Mouse (Mus musculus) kidney, adult 2 months (tissue): ENCODE measurements around the gene Zfp563. TPM values are rescaled to one million over a fixed set of nuclear protein-coding genes. Genes with fewer than 3 reads are reported as not detected.

Experiments
- DNase-seq: peaks from one replicate; pipeline ENCODE4 v3.0.0; 2021
- H3K27ac ChIP-seq: fragments of 200-500 bp; 2 replicates; pipeline ENCODE4 v1.5.1; 2012; ENCODE audit warnings: low read depth, low read length, control low read depth, inconsistent platforms; ENCODE audit not compliant: insufficient read depth
- H3K27me3 ChIP-seq: fragments of 200-500 bp; replicated peaks from 2 replicates; pipeline ENCODE4 v1.6.1; 2012; ENCODE audit warnings: mild to moderate bottlenecking, moderate library complexity, low read length, inconsistent platforms; ENCODE audit not compliant: control insufficient read depth, insufficient read depth
- H3K36me3 ChIP-seq: fragments of 200-500 bp; 2 replicates; pipeline ENCODE4 v1.6.1; 2012; ENCODE audit warnings: mild to moderate bottlenecking, moderate library complexity, low read length, inconsistent platforms; ENCODE audit not compliant: control insufficient read depth, insufficient read depth
- H3K4me1 ChIP-seq: fragments of 200-500 bp; 2 replicates; pipeline ENCODE4 v1.6.1; 2011; ENCODE audit warnings: low read length; ENCODE audit not compliant: control insufficient read depth, insufficient read depth
- H3K4me3 ChIP-seq: fragments of 200-500 bp; 2 replicates; pipeline ENCODE4 v1.5.1; 2011; ENCODE audit warnings: mild to moderate bottlenecking, low read depth, low read length, control low read depth; ENCODE audit not compliant: insufficient read depth
- CTCF ChIP-seq: fragments of 200-500 bp; conservative IDR thresholded peaks from 2 replicates; pipeline ENCODE4 v1.5.1; 2011; ENCODE audit warnings: low read depth, mild to moderate bottlenecking, control low read depth, low read length, moderate library complexity, mixed read lengths; ENCODE audit not compliant: insufficient read depth, insufficient read length
- POLR2A ChIP-seq: fragments of 200-500 bp; IDR thresholded peaks from one replicate; pipeline ENCODE4 v1.6.1; 2011; ENCODE audit warnings: low read depth, low read length, control low read depth
- WGBS: fragments of 180-500 bp; shearing (Covaris S2); methylation state at CpG from one replicate; pipeline ENCODE4 v1.1.7; 2018; 5-methylcytosine and 5-hydroxymethylcytosine counted together
- polyA plus RNA-seq: library from polyadenylated mRNA; depleted of rRNA; stranded (reverse); fragments of >200 nt; gene quantifications from 2 replicates; pipeline ENCODE4 v1.2.3, GENCODE M21; 2012; rRNA removed

Zfp563 gene
- polyA plus RNA-seq, 1 experiment = 2.8 TPM

DNA sequence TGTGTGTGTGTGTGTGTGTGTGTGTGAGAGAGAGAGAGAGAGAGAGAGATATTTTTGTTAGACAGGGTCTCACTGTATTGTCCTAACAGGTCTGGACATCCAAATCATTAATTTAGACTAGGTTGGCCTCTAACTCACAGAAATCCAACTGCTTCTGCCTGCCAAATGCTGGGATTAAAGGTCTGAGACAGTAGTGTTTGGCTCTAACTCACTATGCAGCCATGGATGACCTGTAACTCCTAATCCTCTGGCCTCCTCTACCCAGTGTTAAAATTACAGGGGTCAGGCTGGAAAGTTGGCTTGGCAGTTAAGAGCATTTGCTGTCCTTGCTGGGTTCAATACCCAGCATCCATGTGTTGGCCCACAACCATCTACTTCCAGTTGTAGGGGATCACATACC is 35.4 kb downstream of the Zfp563 start:
- H3K27ac ChIP-seq = no peak overlapping the region
- no peak for TF ChIP-seq CTCF
- TF ChIP-seq POLR2A = no peak
- DNase-seq = peak; percentile 60
- no peaks in the 10 kb centered on the region for H3K36me3 ChIP-seq
- H3K4me3 ChIP-seq = no peak overlapping the region
- H3K4me1 ChIP-seq = no peaks in the 10 kb centered on the region
- H3K27me3 ChIP-seq = no peaks in the 10 kb centered on the region

DNA sequence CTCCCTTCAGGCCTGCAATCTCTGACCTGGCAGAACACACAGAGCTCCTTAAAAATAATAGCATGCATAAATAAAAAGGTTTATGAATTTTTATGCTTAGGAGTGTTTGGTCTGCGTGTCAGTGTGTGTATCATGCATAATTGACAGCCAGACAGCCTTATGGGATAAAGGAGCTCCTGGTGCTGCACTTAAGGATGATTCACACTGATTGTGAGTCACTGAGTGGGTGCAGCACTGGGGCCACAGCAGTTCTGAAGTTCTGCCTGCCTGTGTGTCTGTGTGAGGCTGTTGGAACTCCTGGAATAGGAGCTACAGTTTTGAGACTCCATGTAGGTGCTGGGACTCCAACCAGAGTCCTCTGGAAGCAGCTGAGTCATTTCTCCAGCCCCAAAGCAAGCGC is 37.1 kb downstream of the Zfp563 start:
- 51% methylated on average over 2 of the region's 2 CpGs for WGBS
- no peak for DNase-seq
- no peaks in the 10 kb centered on the region for H3K4me1 ChIP-seq
- H3K36me3 ChIP-seq = no peaks in the 10 kb centered on the region
- no peaks in the 10 kb centered on the region for H3K27me3 ChIP-seq
- H3K27ac ChIP-seq = no peak overlapping the region
- H3K4me3 ChIP-seq = no peak overlapping the region
- TF ChIP-seq CTCF (no peak), POLR2A (no peak)

DNA sequence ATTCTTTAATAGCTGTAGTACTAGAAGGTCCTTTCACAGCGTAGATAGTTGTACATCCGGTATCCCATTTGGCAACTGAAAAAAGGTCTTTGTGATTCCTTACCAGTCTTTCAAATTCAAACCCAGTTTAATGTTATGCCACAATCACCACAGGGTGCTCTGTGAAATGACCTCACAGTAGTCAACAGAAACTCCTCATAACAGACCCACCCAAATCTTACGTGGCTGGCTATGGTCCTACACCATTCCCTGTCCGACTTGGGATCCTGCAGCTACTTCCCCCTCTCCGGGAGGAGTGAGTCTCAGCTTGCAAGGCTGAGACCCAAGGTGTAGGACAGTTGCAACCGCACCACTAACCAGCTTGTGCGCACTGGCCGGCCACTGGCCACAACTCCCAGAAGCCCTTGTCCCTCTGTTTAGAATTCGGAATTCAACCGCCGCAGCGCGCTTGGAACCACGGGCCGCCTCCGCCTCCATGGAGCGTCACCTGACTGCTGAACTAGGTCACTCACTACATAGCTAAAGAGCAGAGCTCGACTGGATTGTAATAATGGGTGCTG is 50.2 kb downstream of the Zfp563 start, which contains the start of gene Morc2b:
Morc2b (minus strand) TSS at position 423 of the 560 bp plus-strand sequence.
- Histone ChIP-seq H3K4me1 (no peaks in the 10 kb centered on the region), H3K4me3 (no peak within 1 kb of the TSS), H3K27me3 (no peaks in the 10 kb centered on the region), H3K27ac (no peak within 1 kb of the TSS), H3K36me3 (no peaks in the 10 kb centered on the region)
- DNase-seq = no peak
- 77% methylated on average over 18 of the region's 18 CpGs for WGBS
- TF ChIP-seq CTCF = no peak
- no peak for TF ChIP-seq POLR2A

Other genes with a start within 250 kb of the Zfp563 start
- 1.1 and 1.4 TPM in 2 replicates for gene Zfp870, start 197.7 kb upstream of the Zfp563 start, polyA plus RNA-seq
- 4.5 and 7.5 TPM in 2 replicates for gene Cyp4f14, start 172.0 kb upstream of the Zfp563 start, polyA plus RNA-seq
- gene Cyp4f13, start 141.9 kb upstream of the Zfp563 start, polyA plus RNA-seq = 61.5 and 67.2 TPM in 2 replicates
- gene Zfp472, start 123.5 kb upstream of the Zfp563 start, polyA plus RNA-seq = 0.49 and 0.77 TPM in 2 replicates
- gene Zfp952, start 96.2 kb upstream of the Zfp563 start, polyA plus RNA-seq = 2.3 and 2.6 TPM in 2 replicates
- gene Zfp763, start 55.9 kb upstream of the Zfp563 start, polyA plus RNA-seq = 0.83 and 1.2 TPM in 2 replicates
- not detected in 2 replicates for gene 4921501E09Rik, start 21.3 kb upstream of the Zfp563 start, polyA plus RNA-seq
- 0.01 TPM in 1 of 2 replicates, not detected in the other for gene Morc2b, start 50.4 kb downstream of the Zfp563 start, polyA plus RNA-seq
- gene Olfr55, start 79.1 kb downstream of the Zfp563 start, polyA plus RNA-seq = not detected in 2 replicates
- not detected in 2 replicates for gene Olfr239, start 102.0 kb downstream of the Zfp563 start, polyA plus RNA-seq
- gene Olfr1564, start 132.4 kb downstream of the Zfp563 start, polyA plus RNA-seq = 0.08 TPM in 1 of 2 replicates, not detected in the other
- gene Zfp955a, start 165.8 kb downstream of the Zfp563 start, polyA plus RNA-seq = 0.94 and 1.6 TPM in 2 replicates
- gene Olfr63, start 175.4 kb downstream of the Zfp563 start, polyA plus RNA-seq = not detected in 2 replicates
- gene Zfp955b, start 200.2 kb downstream of the Zfp563 start, polyA plus RNA-seq = 1.6 and 2.3 TPM in 2 replicates